Mouse (Mus musculus): ENCODE data around the gene Rdx.

Rdx gene

GRCm38 (mm10) chr9:52047129-52047820 is at the start of gene Rdx:
TSS of gene Rdx (plus strand) at chr9:52047173.
- no peak for DNase-seq

GRCm38 (mm10) chr9:52003501-52003900 is 43.5 kb upstream of the Rdx start:
- DNase-seq = no peak

- peak; percentile 10 for DNase-seq
Measured at GRCm38 (mm10) chr9:52007341-52007740, 39.6 kb upstream of the Rdx start.

- no peak for DNase-seq
Measured at GRCm38 (mm10) chr9:52008511-52008910, 38.5 kb upstream of the Rdx start.

- DNase-seq = no peak
Measured at GRCm38 (mm10) chr9:52012311-52012710, 34.7 kb upstream of the Rdx start.

- DNase-seq = no peak
Measured at GRCm38 (mm10) chr9:52012781-52013436, 34.1 kb upstream of the Rdx start.

GRCm38 (mm10) chr9:52013900-52014455 is 33.0 kb upstream of the Rdx start:
- DNase-seq = peak; percentile 39

- DNase-seq = no peak
Measured at GRCm38 (mm10) chr9:52017091-52017490, 29.9 kb upstream of the Rdx start.

- DNase-seq = no peak
Measured at GRCm38 (mm10) chr9:52017824-52018223, 29.1 kb upstream of the Rdx start.

GRCm38 (mm10) chr9:52018505-52018904 is 28.5 kb upstream of the Rdx start:
- DNase-seq = no peak

- no peak for DNase-seq
Measured at GRCm38 (mm10) chr9:52027257-52028020, 19.5 kb upstream of the Rdx start.

GRCm38 (mm10) chr9:52028521-52029405 is 18.2 kb upstream of the Rdx start:
- DNase-seq = peak; percentile 81

GRCm38 (mm10) chr9:52031501-52031900 is 15.5 kb upstream of the Rdx start:
- no peak for DNase-seq

GRCm38 (mm10) chr9:52037493-52037892 is 9.5 kb upstream of the Rdx start:
- DNase-seq = no peak

- DNase-seq = no peak
Measured at GRCm38 (mm10) chr9:52041657-52042056, 5.3 kb upstream of the Rdx start.

- no peak for DNase-seq
Measured at GRCm38 (mm10) chr9:52046686-52047085, 287 bp upstream of the Rdx start.

GRCm38 (mm10) chr9:52047821-52048649 is 1.1 kb downstream of the Rdx start:
- peak; percentile 92 for DNase-seq

GRCm38 (mm10) chr9:52048650-52049081 is 1.7 kb downstream of the Rdx start:
- DNase-seq = no peak

GRCm38 (mm10) chr9:52049605-52050004 is 2.6 kb downstream of the Rdx start:
- DNase-seq = peak; percentile 12

GRCm38 (mm10) chr9:52050361-52050760 is 3.4 kb downstream of the Rdx start:
- DNase-seq = no peak

- no peak for DNase-seq
Measured at GRCm38 (mm10) chr9:52052221-52052620, 5.2 kb downstream of the Rdx start.

All from retina, postnatal 1 day (tissue).